Mouse (Mus musculus): ENCODE results near the gene Prrg2.

Prrg2 gene

GRCm38 (mm10) chr7:45058607-45059571 lies 3.6 kb downstream of the Prrg2 start:
- DNase-seq (ENCODE audit: low spot score in 2 of 2): no peak

GRCm38 (mm10) chr7:45056972-45057348 lies 5.5 kb downstream of the Prrg2 start:
- DNase-seq (ENCODE audit: low spot score in 2 of 2): no peak

- DNase-seq (ENCODE audit: low spot score in 2 of 2): no peak
Measured at GRCm38 (mm10) chr7:45056329-45056971, 6.0 kb downstream of the Prrg2 start.

- peak; percentile 95 to 96 for DNase-seq (ENCODE audit: low spot score in 2 of 2)
Measured at GRCm38 (mm10) chr7:45053931-45054510, 8.5 kb downstream of the Prrg2 start.

GRCm38 (mm10) chr7:45053117-45053930 lies 9.2 kb downstream of the Prrg2 start:
- DNase-seq (ENCODE audit: low spot score in 2 of 2): peak in 1 of 2 experiments; percentile 69

GRCm38 (mm10) chr7:45052862-45053116 lies 9.7 kb downstream of the Prrg2 start, which contains the start of gene Prr12:
TSS of gene Prr12 (minus strand) at chr7:45052881.
- no peak for DNase-seq (ENCODE audit: low spot score in 2 of 2)

- peak in 1 of 2 experiments; percentile 47 for DNase-seq (ENCODE audit: low spot score in 2 of 2)
Measured at GRCm38 (mm10) chr7:45052181-45052861, 10.2 kb downstream of the Prrg2 start.

- no peak for DNase-seq (ENCODE audit: low spot score in 2 of 2)
Measured at GRCm38 (mm10) chr7:45051601-45051974, 10.9 kb downstream of the Prrg2 start.

GRCm38 (mm10) chr7:45050945-45051600 lies 11.4 kb downstream of the Prrg2 start:
- DNase-seq (ENCODE audit: low spot score in 2 of 2): peak; percentile 69 to 77

GRCm38 (mm10) chr7:45048923-45049657 lies 13.4 kb downstream of the Prrg2 start:
- DNase-seq (ENCODE audit: low spot score in 2 of 2): no peak

GRCm38 (mm10) chr7:45048001-45048890 lies 14.2 kb downstream of the Prrg2 start:
- DNase-seq (ENCODE audit: low spot score in 2 of 2): no peak

GRCm38 (mm10) chr7:45047491-45047890 lies 15.0 kb downstream of the Prrg2 start:
- no peak for DNase-seq (ENCODE audit: low spot score in 2 of 2)

GRCm38 (mm10) chr7:45046853-45047350 lies 15.6 kb downstream of the Prrg2 start:
- DNase-seq (ENCODE audit: low spot score in 2 of 2): no peak

GRCm38 (mm10) chr7:45045741-45046140 lies 16.7 kb downstream of the Prrg2 start:
- no peak for DNase-seq (ENCODE audit: low spot score in 2 of 2)

GRCm38 (mm10) chr7:45043307-45043706 lies 19.2 kb downstream of the Prrg2 start:
- no peak for DNase-seq (ENCODE audit: low spot score in 2 of 2)

- no peak for DNase-seq (ENCODE audit: low spot score in 2 of 2)
Measured at GRCm38 (mm10) chr7:45040851-45041250, 21.6 kb downstream of the Prrg2 start.

GRCm38 (mm10) chr7:45038411-45038810 lies 24.1 kb downstream of the Prrg2 start:
- DNase-seq (ENCODE audit: low spot score in 2 of 2): no peak

- no peak for DNase-seq (ENCODE audit: low spot score in 2 of 2)
Measured at GRCm38 (mm10) chr7:45037720-45038361, 24.6 kb downstream of the Prrg2 start.

All from left cerebral cortex, adult 9 months (tissue).